Mouse (Mus musculus): ENCODE measurements at regions not wholly inside any gene's neighbourhood (a gene's known extent, or its start where the extent isn't known, plus 50 kb on each side); places are given as distances from the start of the nearest gene placed in this dataset.

GRCm38 (mm10) chr10:118680896-118681295 is 189.1 kb downstream of the Dyrk2 start:
- Histone ChIP-seq H3K4me1 (replicated peaks) (peaks cover 30% of the 10 kb centered on the region), H3K27me3 (no peaks in the 10 kb centered on the region), H3K36me3 (no peaks in the 10 kb centered on the region), H3K4me3 (replicated peaks) (no peak overlapping the region), H3K9ac (replicated peaks) (no peak overlapping the region), H3K27ac (no peak overlapping the region), H3K9me3 (no peaks in the 10 kb centered on the region), H3K4me2 (replicated peaks) (no peak overlapping the region)
- 83% methylated on average over 6 of the region's 6 CpGs for WGBS
- ATAC-seq: no peak

DNA sequence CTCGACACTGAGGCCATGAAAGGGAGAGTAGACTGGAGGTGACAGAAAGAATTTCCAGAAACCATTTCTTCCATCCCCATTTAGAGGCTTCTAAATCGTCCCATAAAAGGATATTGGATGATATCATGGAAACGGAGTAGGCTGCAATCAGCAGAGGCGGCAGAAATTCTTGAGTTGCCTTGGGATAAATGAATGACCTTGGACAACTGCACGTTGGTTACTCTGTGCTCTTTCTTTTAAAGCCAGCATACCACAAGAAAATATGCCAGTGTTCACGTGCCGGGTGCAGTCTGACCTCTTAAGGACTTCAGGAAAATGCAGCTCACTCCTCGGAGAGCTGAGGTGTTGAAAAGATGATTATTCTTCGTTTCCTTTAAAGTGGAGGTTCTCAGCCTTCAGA is 186.7 kb downstream of the Dyrk2 start:
- Histone ChIP-seq H3K9ac (replicated peaks) (no peak overlapping the region), H3K9me3 (no peaks in the 10 kb centered on the region), H3K36me3 (no peaks in the 10 kb centered on the region), H3K4me1 (replicated peaks) (peaks cover 18% of the 10 kb centered on the region), H3K4me3 (replicated peaks) (no peak overlapping the region), H3K27me3 (no peaks in the 10 kb centered on the region), H3K27ac (no peak overlapping the region), H3K4me2 (replicated peaks) (no peak overlapping the region)
- ATAC-seq: no peak
- WGBS: 87% methylated on average over 9 of the region's 9 CpGs

GRCm38 (mm10) chr10:118699292-118699691 is 170.7 kb downstream of the Dyrk2 start:
- Histone ChIP-seq H3K27ac (no peak overlapping the region), H3K4me2 (replicated peaks) (no peak overlapping the region), H3K4me1 (replicated peaks) (no peaks in the 10 kb centered on the region), H3K9ac (replicated peaks) (no peak overlapping the region), H3K27me3 (no peaks in the 10 kb centered on the region), H3K36me3 (no peaks in the 10 kb centered on the region), H3K9me3 (no peaks in the 10 kb centered on the region), H3K4me3 (replicated peaks) (no peak overlapping the region)
- ATAC-seq: no peak
- 89% methylated on average over 3 of the region's 3 CpGs for WGBS

GRCm38 (mm10) chr10:118700115-118700514 is 169.9 kb downstream of the Dyrk2 start:
- H3K4me3 ChIP-seq (replicated peaks): no peak overlapping the region
- no peaks in the 10 kb centered on the region for H3K9me3 ChIP-seq
- WGBS: 93% methylated on average over 4 of the region's 4 CpGs
- no peaks in the 10 kb centered on the region for H3K27me3 ChIP-seq
- no peak overlapping the region for H3K27ac ChIP-seq
- no peak for ATAC-seq
- H3K4me1 ChIP-seq (replicated peaks): no peaks in the 10 kb centered on the region
- no peaks in the 10 kb centered on the region for H3K36me3 ChIP-seq
- no peak overlapping the region for H3K4me2 ChIP-seq (replicated peaks)
- H3K9ac ChIP-seq (replicated peaks): no peak overlapping the region

GRCm38 (mm10) chr10:118706020-118706419 is 164.0 kb downstream of the Dyrk2 start:
- Histone ChIP-seq H3K27ac (no peak overlapping the region), H3K4me1 (replicated peaks) (peaks cover 3% of the 10 kb centered on the region; the same call in 1 of the 2 replicates), H3K36me3 (no peaks in the 10 kb centered on the region), H3K9ac (replicated peaks) (no peak overlapping the region), H3K27me3 (no peaks in the 10 kb centered on the region), H3K4me3 (replicated peaks) (no peak overlapping the region), H3K4me2 (replicated peaks) (no peak overlapping the region), H3K9me3 (no peaks in the 10 kb centered on the region)
- 94% methylated on average over 3 of the region's 3 CpGs for WGBS
- no peak for ATAC-seq

- WGBS: 97% methylated on average over 8 of the region's 8 CpGs
- no peak overlapping the region for H3K27ac ChIP-seq
- H3K4me3 ChIP-seq (replicated peaks): no peak overlapping the region
- peaks cover 11% of the 10 kb centered on the region; the same call in 1 of the 2 replicates for H3K4me1 ChIP-seq (replicated peaks)
- no peaks in the 10 kb centered on the region for H3K36me3 ChIP-seq
- no peak overlapping the region for H3K9ac ChIP-seq (replicated peaks)
- ATAC-seq: no peak
- no peaks in the 10 kb centered on the region for H3K9me3 ChIP-seq
- H3K4me2 ChIP-seq (replicated peaks): no peak overlapping the region
- no peaks in the 10 kb centered on the region for H3K27me3 ChIP-seq
These were observed 160.3 kb downstream of the Dyrk2 start for GRCm38 (mm10) chr10:118709718-118710117.

- H3K36me3 ChIP-seq: no peaks in the 10 kb centered on the region
These were observed 158.5 kb downstream of the Dyrk2 start for GRCm38 (mm10) chr10:118711529-118711928.

DNA sequence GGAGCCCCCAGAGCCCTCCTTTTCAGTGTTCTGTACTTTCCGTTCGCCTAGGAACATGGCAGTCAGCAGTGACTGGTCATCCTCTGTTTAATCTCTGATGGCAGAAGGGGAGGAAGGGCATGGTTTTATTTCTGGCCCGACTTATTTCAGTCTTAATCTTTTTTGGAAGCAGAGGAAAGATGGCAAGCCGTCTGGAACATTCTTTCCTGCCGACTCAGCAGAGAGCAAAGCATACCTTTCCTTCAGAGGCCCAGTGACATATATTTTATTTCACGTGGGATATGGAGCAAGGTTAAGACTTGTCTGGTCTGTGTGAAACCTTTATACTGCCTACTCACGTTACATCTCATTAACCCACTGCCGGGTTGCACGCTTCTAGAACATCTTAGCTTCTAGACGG is 158.1 kb downstream of the Dyrk2 start:
- ATAC-seq: no peak
- H3K4me3 ChIP-seq (replicated peaks): no peak overlapping the region
- no peak overlapping the region for H3K4me2 ChIP-seq (replicated peaks)
- no peak overlapping the region for H3K27ac ChIP-seq
- H3K4me1 ChIP-seq (replicated peaks): peaks cover 11% of the 10 kb centered on the region; the same call in 1 of the 2 replicates
- H3K9ac ChIP-seq (replicated peaks): no peak overlapping the region
- H3K9me3 ChIP-seq: no peaks in the 10 kb centered on the region
- H3K27me3 ChIP-seq: no peaks in the 10 kb centered on the region
- WGBS: 83% methylated on average over 10 of the region's 10 CpGs
- H3K36me3 ChIP-seq: no peaks in the 10 kb centered on the region

More at GRCm38 (mm10) chr10:118711529-118711928, 158.5 kb downstream of the Dyrk2 start:
- Histone ChIP-seq H3K4me3 (replicated peaks) (no peak overlapping the region), H3K9ac (replicated peaks) (no peak overlapping the region), H3K4me2 (replicated peaks) (no peak overlapping the region), H3K4me1 (replicated peaks) (peaks cover 11% of the 10 kb centered on the region; the same call in 1 of the 2 replicates), H3K27ac (no peak overlapping the region), H3K9me3 (no peaks in the 10 kb centered on the region), H3K27me3 (no peaks in the 10 kb centered on the region)
- WGBS: 25% methylated on average over 3 of the region's 3 CpGs
- 0 out of 2 replicates have a peak, but pooled peaks have one; percentile 30 for ATAC-seq

DNA sequence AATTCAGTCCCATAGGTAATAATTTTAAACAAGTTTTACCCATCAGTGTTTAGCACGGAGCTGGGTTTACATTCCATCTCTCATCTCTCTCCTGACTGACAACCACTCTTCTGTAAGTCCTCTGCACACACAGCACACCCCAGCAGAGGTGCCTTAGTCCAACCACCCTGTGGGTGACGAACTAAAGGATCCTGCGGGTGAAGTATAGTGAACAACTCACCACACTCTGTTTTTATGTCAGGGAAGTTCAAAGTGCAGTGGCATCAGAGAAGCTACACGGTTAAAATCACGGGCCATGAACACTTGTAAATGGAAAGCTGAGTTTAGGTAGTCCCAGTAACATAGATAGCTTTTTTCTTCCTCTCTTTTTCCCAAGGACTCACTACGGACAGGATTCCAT is 157.1 kb downstream of the Dyrk2 start:
- H3K9ac ChIP-seq (replicated peaks): no peak overlapping the region
- H3K4me2 ChIP-seq (replicated peaks): no peak overlapping the region

DNA sequence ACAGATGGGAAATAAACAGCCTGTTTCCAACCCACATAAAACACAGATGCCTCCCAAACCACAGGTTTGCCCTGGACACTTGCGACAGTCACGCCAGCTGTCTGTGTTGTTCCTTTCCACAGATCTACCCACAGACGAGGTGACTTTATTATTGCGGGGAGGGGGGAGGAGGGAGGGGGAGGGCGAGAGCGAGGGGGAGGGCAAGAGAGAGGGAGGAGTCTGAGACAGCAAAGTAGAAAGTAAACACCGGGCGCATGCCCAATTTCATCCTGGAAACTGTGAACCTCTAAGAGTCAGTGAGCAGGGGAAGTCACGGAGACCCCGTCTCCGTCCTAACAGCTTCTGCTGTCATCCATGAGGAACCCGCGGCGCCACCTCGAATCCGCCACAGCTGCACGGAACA is 155.8 kb downstream of the Dyrk2 start:
- Histone ChIP-seq H3K9me3 (no peaks in the 10 kb centered on the region), H3K27ac (no peak overlapping the region), H3K4me2 (replicated peaks) (no peak overlapping the region), H3K4me3 (replicated peaks) (no peak overlapping the region), H3K27me3 (peaks cover 2% of the 10 kb centered on the region; the same call in 1 of the 2 replicates), H3K36me3 (no peaks in the 10 kb centered on the region), H3K4me1 (replicated peaks) (peaks cover 11% of the 10 kb centered on the region; the same call in 1 of the 2 replicates), H3K9ac (replicated peaks) (no peak overlapping the region)
- WGBS: 92% methylated on average over 17 of the region's 17 CpGs
- ATAC-seq: no peak

More for the DNA sequence above, 157.1 kb downstream of the Dyrk2 start:
- no peak for ATAC-seq
- H3K36me3 ChIP-seq: no peaks in the 10 kb centered on the region
- WGBS: 88% methylated on average over 6 of the region's 6 CpGs
- peaks cover 11% of the 10 kb centered on the region; the same call in 1 of the 2 replicates for H3K4me1 ChIP-seq (replicated peaks)
- H3K27ac ChIP-seq: no peak overlapping the region
- H3K4me3 ChIP-seq (replicated peaks): no peak overlapping the region
- no peaks in the 10 kb centered on the region for H3K27me3 ChIP-seq
- no peaks in the 10 kb centered on the region for H3K9me3 ChIP-seq

DNA sequence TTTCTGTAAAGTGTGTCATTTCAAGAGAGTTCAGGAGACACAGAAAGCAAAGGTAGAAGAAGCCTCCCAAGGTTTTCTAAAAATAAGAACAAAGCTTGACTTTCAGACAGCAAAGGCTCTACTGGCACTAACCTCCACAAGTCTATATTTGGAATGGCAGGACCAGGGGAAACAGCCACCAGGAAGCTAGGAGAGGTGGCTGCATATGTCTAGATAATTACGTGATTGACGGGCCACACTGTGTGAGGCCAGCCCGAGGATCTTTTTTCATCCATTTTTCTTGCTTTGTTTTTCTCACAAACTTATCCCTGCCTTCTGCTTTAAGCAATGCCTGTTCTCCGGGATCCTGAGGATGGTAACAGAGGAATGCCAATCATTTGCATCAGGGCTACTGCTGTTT is 155.4 kb downstream of the Dyrk2 start:
- peaks cover 11% of the 10 kb centered on the region; the same call in 1 of the 2 replicates for H3K4me1 ChIP-seq (replicated peaks)
- H3K9ac ChIP-seq (replicated peaks): no peak overlapping the region
- H3K27me3 ChIP-seq: peaks cover 2% of the 10 kb centered on the region; the same call in 1 of the 2 replicates
- 89% methylated on average over 4 of the region's 4 CpGs for WGBS
- H3K4me2 ChIP-seq (replicated peaks): no peak overlapping the region
- H3K36me3 ChIP-seq: no peaks in the 10 kb centered on the region
- ATAC-seq: no peak
- H3K9me3 ChIP-seq: no peaks in the 10 kb centered on the region
- H3K4me3 ChIP-seq (replicated peaks): no peak overlapping the region
- no peak overlapping the region for H3K27ac ChIP-seq

DNA sequence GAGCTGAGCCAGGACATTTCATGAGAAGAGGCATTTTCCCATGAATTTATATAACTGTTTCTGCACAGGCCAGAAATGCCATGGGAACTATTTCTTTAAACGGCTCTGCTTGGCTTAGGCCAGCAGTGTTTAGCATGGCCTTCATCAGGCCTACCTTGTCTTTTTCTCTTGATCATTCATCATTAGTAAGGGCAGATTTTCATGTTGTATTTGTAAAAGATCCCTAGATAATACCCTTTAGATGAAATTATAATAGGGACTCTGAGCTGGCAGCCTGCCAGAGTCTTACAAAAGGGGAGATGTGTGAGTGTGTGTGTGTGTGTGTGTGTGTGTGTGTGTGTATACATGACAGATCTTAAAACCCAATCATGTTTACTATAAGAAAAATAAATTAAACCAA is 149.4 kb downstream of the Dyrk2 start:
- peaks cover 2% of the 10 kb centered on the region; the same call in 1 of the 2 replicates for H3K27me3 ChIP-seq
- no peaks in the 10 kb centered on the region for H3K36me3 ChIP-seq
- 21% methylated on average over 1 of the region's 1 CpGs for WGBS
- H3K27ac ChIP-seq: no peak overlapping the region
- H3K4me3 ChIP-seq (replicated peaks): no peak overlapping the region
- peak; percentile 55; the same call in 1 of the 2 replicates for ATAC-seq
- 0 out of 2 replicates have a peak overlapping the region, but pooled peaks have one; percentile 14 for H3K9ac ChIP-seq (replicated peaks)
- no peaks in the 10 kb centered on the region for H3K9me3 ChIP-seq
- no peak overlapping the region for H3K4me2 ChIP-seq (replicated peaks)
- peaks cover 30% of the 10 kb centered on the region for H3K4me1 ChIP-seq (replicated peaks)

GRCm38 (mm10) chr10:118722132-118722551 is 147.9 kb downstream of the Dyrk2 start:
- no peak for ATAC-seq
- Histone ChIP-seq H3K4me3 (replicated peaks) (no peak overlapping the region), H3K9ac (replicated peaks) (no peak overlapping the region), H3K27ac (no peak overlapping the region; the same call in 1 of the 2 replicates), H3K9me3 (no peaks in the 10 kb centered on the region), H3K36me3 (no peaks in the 10 kb centered on the region), H3K4me2 (replicated peaks) (no peak overlapping the region), H3K4me1 (replicated peaks) (peaks cover 30% of the 10 kb centered on the region), H3K27me3 (peaks cover 2% of the 10 kb centered on the region; the same call in 1 of the 2 replicates)
- WGBS: 43% methylated on average over 5 of the region's 5 CpGs

All from midbrain, embryonic 13.5 days (tissue).